8 mouse cellular contexts compared by ENCODE assay signal in genomic region chr16:4068588-4068987, GRCm38 (mm10). TPM values are rescaled to one million over a fixed set of nuclear protein-coding genes. Genes with fewer than 3 reads are reported as not detected.
DNase-seq lines count a peak whose midpoint lies in the region; ATAC-seq and TF ChIP-seq lines count a peak whose summit lies in the region.
"Had no signal": no experiment of that assay in that cellular context is flagged by ENCODE, and none has a peak within 500 bp of the region (broad histone marks: within the 10 kb centered on the region; RNA-seq: fewer than 3 reads in every experiment).

No protein-coding gene starts in this region.

- no peaks in the 10 kb centered on the region for H3K27me3 ChIP-seq in liver, embryonic 14.5 days (ENCODE audit: control insufficient read depth, insufficient read depth, low read length)
- H3K27me3 ChIP-seq: heart, embryonic 13.5 days had no signal

- no peaks in the 10 kb centered on the region for H3K4me1 ChIP-seq in liver, embryonic 14.5 days (replicated peaks; ENCODE audit: control insufficient read depth in 2 of 2, insufficient read depth in 2 of 2, low read length in 1 of 2)
- H3K4me1 ChIP-seq: heart, embryonic 13.5 days had no signal

- no peak overlapping the region for H3K27ac ChIP-seq in liver, embryonic 14.5 days
- H3K27ac ChIP-seq: heart, embryonic 13.5 days had no signal

- DNase-seq in right cerebral cortex, postnatal 10 days (ENCODE audit: low spot score in 2 of 2): peak; percentile 58 to 67
- DNase-seq in right cerebral cortex, adult 18-20 months: no peak
- DNase-seq in adrenal gland, adult 18-20 months (ENCODE audit: low spot score in 2 of 2): peak; percentile 41 to 57
- DNase-seq in kidney, adult 18-20 months: peak; percentile 67
- no peak for DNase-seq in liver, embryonic 14.5 days (ENCODE audit: low read depth in 3 of 3, low spot score in 3 of 3)
- DNase-seq in retina, postnatal 7 days (ENCODE audit: low read depth, low spot score): peak; percentile 25

- ATAC-seq in erythroblast, adult 5-6 weeks (replicated peaks; ENCODE audit: low FRiP score, poor library complexity, severe bottlenecking): peak; percentile 80
- ATAC-seq in liver, embryonic 14.5 days (ENCODE audit: insufficient read depth): no peak

- 57% methylated on average over 8 of the region's 8 CpGs for WGBS in liver, embryonic 14.5 days (ENCODE audit: insufficient replicate concordance)

- peak; percentile 87 for TF ChIP-seq CTCF in liver, embryonic 14.5 days (IDR thresholded peaks at IDR 0.05; ENCODE audit: low read depth)

- H3K9ac ChIP-seq in liver, embryonic 14.5 days (replicated peaks): no peak overlapping the region
- H3K9ac ChIP-seq: heart, embryonic 13.5 days had no signal

- TF ChIP-seq EP300 in liver, embryonic 14.5 days (IDR thresholded peaks at IDR 0.05; ENCODE audit: low read depth): no peak

- H3K9me3 ChIP-seq in liver, embryonic 14.5 days (ENCODE audit: control insufficient read depth, low read length): no peaks in the 10 kb centered on the region
- H3K9me3 ChIP-seq: heart, embryonic 13.5 days had no signal

- H3K4me2 ChIP-seq in liver, embryonic 14.5 days (ENCODE audit: low read depth): no peak overlapping the region
- H3K4me2 ChIP-seq: heart, embryonic 13.5 days had no signal

- H3K4me3 ChIP-seq in liver, embryonic 14.5 days (ENCODE audit: insufficient read depth in 1 of 2, low read depth in 2 of 2, low read length in 2 of 2): no peak overlapping the region
- H3K4me3 ChIP-seq: heart, embryonic 13.5 days had no signal

- H3K36me3 ChIP-seq in liver, embryonic 14.5 days (replicated peaks; ENCODE audit: control insufficient read depth, insufficient read depth, low read depth): peaks cover 35% of the 10 kb centered on the region

RNA-seq across cellular contexts. Expression of gene Trap1, which starts 9.0 kb away (rescaled TPM):
- 100 to 1,000 TPM; 197 to 233 TPM for total RNA-seq in adrenal gland, adult 18-20 months (2021)
- total RNA-seq in erythroblast, adult 5-6 weeks (2015; ENCODE audit: low replicate concordance): 14.6 and 15.0 TPM in 2 replicates
- 13.5 and 17.7 TPM in 2 replicates for total RNA-seq in erythroblast, adult 5-6 weeks (2017; ENCODE audit: low replicate concordance)
- 55.3 and 65.9 TPM in 2 replicates for polyA plus RNA-seq in liver, embryonic 14.5 days (2012; rRNA removed)
- polyA plus RNA-seq in liver, embryonic 14.5 days (2014; fragmentation: Nextera tagmentation; extraction: Ambion mirVana): 78.5 and 87.4 TPM in 2 replicates

RNA-seq across cellular contexts. Expression of gene Dnase1, which starts 31.8 kb away (rescaled TPM):
- total RNA-seq in adrenal gland, adult 18-20 months (2021): 1 to 10 TPM in 1 of 2 experiments, not detected in 1; 1.5 TPM
- not detected in 2 replicates for total RNA-seq in erythroblast, adult 5-6 weeks (2015; ENCODE audit: low replicate concordance)
- total RNA-seq in erythroblast, adult 5-6 weeks (2017; ENCODE audit: low replicate concordance): not detected in 2 replicates
- not detected in 2 replicates for polyA plus RNA-seq in liver, embryonic 14.5 days (2012; rRNA removed)
- 0.76 and 0.86 TPM in 2 replicates for polyA plus RNA-seq in liver, embryonic 14.5 days (2014; fragmentation: Nextera tagmentation; extraction: Ambion mirVana)

Comparison
In these comparisons a context has a peak if more than half of its experiments do, and no peak if none do; other contexts are left out.
1. DNase-seq: peak in right cerebral cortex, postnatal 10 days (2 of 2), adrenal gland, adult 18-20 months (2 of 2), kidney, adult 18-20 months (single experiment) and retina, postnatal 7 days (single experiment); none in right cerebral cortex, adult 18-20 months (single experiment) and liver, embryonic 14.5 days (0 of 3).
2. RNA of gene Trap1, which starts 9.0 kb away (total RNA-seq): 197 to 233 TPM in adrenal gland, adult 18-20 months; 13.5 to 17.7 TPM in erythroblast, adult 5-6 weeks; every median in the first group is over 10 times any median in the second.